Mouse (Mus musculus): Measurements from ENCODE around the gene Btnl10. TPM values are rescaled to one million over a fixed set of nuclear protein-coding genes. Genes with fewer than 3 reads are reported as not detected.

Gene Btnl10
- polyA plus RNA-seq, 2 experiments: 0.05 TPM; not detected in 1

DNA sequence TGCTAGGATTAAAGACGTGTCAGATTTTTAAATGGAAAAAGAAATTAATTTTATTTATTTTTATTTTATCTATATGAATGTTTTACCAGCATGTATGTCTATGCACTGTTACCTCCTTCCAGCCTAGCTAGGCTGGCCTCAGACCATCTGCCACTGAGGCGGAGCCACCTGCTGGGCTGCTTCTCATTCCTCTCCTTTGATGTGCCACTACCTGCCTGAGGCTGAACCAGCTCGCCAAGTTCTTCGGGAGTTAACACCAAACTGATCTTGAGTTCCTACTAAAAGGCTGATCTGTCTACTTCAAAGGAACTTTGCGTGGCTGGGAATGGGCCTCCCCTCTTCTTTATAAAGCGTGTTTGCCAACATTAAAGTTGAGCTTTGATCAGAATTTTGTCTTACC lies 23.3 kb upstream of the Btnl10 start:
- peaks cover 72% of the 10 kb centered on the region for H3K36me3 ChIP-seq (ENCODE audit: control insufficient read depth, insufficient read depth, low read length)
- no peaks in the 10 kb centered on the region for H3K27me3 ChIP-seq (ENCODE audit: control insufficient read depth, insufficient read depth, low read length)
- no peak for TF ChIP-seq POLR2A (IDR thresholded peaks at IDR 0.05; ENCODE audit: borderline replicate concordance, extremely low read depth, insufficient read depth, insufficient read length)
- no peaks in the 10 kb centered on the region for H3K9me3 ChIP-seq (ENCODE audit: control insufficient read depth, low read length)
- no peak overlapping the region for H3K4me3 ChIP-seq (replicated peaks; ENCODE audit: low read length)
- H3K27ac ChIP-seq (replicated peaks; ENCODE audit: low read depth, low read length): no peak overlapping the region
- H3K4me2 ChIP-seq (replicated peaks; ENCODE audit: low read depth, low read length, severe bottlenecking): no peak overlapping the region
- ATAC-seq (ENCODE audit: low FRiP score, low read depth) (no peak), DNase-seq (ENCODE audit: low spot score) (peak; percentile 17)
- WGBS: 46% methylated on average over 6 of the region's 6 CpGs
- no peaks in the 10 kb centered on the region for H3K4me1 ChIP-seq (ENCODE audit: control insufficient read depth, insufficient read depth, low read length)
- H3K9ac ChIP-seq (ENCODE audit: low read depth, low read length, severe bottlenecking): no peak overlapping the region

DNA sequence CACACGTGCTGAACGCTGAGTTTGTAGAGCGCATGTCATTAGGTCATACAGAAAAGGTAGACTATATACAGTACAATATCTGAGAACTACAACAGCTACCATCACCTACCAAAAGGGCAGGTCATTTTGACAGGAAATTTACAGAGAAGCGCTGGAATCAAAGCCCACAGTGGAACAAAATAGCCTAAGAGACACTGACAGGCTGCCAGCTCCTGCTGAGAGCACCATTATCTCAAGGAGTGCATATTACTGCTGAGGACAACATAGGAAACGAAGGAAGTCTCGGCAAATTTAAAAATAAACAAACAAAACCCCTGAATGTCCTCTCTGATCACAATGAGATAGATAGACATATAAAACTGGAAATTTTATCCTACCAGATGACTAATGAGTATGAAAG lies 20.2 kb upstream of the Btnl10 start:
- no peak for TF ChIP-seq POLR2A (IDR thresholded peaks at IDR 0.05; ENCODE audit: borderline replicate concordance, extremely low read depth, insufficient read depth, insufficient read length)
- H3K27me3 ChIP-seq (ENCODE audit: control insufficient read depth, insufficient read depth, low read length): no peaks in the 10 kb centered on the region
- H3K4me1 ChIP-seq (ENCODE audit: control insufficient read depth, insufficient read depth, low read length): no peaks in the 10 kb centered on the region
- H3K27ac ChIP-seq (replicated peaks; ENCODE audit: low read depth, low read length): no peak overlapping the region
- DNase-seq (ENCODE audit: low spot score) (no peak), ATAC-seq (ENCODE audit: low FRiP score, low read depth) (no peak)
- H3K9me3 ChIP-seq (ENCODE audit: control insufficient read depth, low read length): no peaks in the 10 kb centered on the region
- H3K4me3 ChIP-seq (replicated peaks; ENCODE audit: low read length): no peak overlapping the region
- WGBS: 89% methylated on average over 6 of the region's 6 CpGs
- no peak overlapping the region for H3K9ac ChIP-seq (ENCODE audit: low read depth, low read length, severe bottlenecking)
- H3K36me3 ChIP-seq (ENCODE audit: control insufficient read depth, insufficient read depth, low read length): peaks cover 69% of the 10 kb centered on the region
- H3K4me2 ChIP-seq (replicated peaks; ENCODE audit: low read depth, low read length, severe bottlenecking): no peak overlapping the region

DNA sequence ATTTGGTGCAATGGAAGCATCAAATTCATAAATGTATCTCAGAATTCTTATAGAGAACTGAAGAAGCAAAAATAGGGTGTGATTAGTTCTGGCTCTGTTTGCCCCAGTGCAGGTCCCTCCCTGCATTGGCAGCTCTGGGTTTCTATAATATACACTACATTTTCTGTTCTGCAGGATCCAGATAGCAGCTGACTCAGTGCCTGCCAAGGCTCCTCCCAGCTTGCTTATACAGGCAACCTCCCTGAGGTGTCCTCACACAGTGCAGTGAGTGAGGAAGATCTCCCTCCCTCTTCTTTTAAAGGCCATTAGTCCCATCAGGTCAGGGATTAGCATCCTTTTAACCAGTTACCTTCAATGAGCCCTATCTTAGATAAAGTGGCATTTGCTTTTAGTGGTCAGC lies 16.6 kb upstream of the Btnl10 start:
- Histone ChIP-seq H3K36me3 (ENCODE audit: control insufficient read depth, insufficient read depth, low read length) (peaks cover 50% of the 10 kb centered on the region), H3K4me3 (replicated peaks; ENCODE audit: low read length) (no peak overlapping the region), H3K4me1 (ENCODE audit: control insufficient read depth, insufficient read depth, low read length) (peaks cover 9% of the 10 kb centered on the region), H3K4me2 (replicated peaks; ENCODE audit: low read depth, low read length, severe bottlenecking) (no peak overlapping the region), H3K27ac (replicated peaks; ENCODE audit: low read depth, low read length) (no peak overlapping the region), H3K9ac (ENCODE audit: low read depth, low read length, severe bottlenecking) (no peak overlapping the region), H3K27me3 (ENCODE audit: control insufficient read depth, insufficient read depth, low read length) (no peaks in the 10 kb centered on the region), H3K9me3 (ENCODE audit: control insufficient read depth, low read length) (no peaks in the 10 kb centered on the region)
- ATAC-seq (ENCODE audit: low FRiP score, low read depth) (no peak), DNase-seq (ENCODE audit: low spot score) (no peak)
- no peak for TF ChIP-seq POLR2A (IDR thresholded peaks at IDR 0.05; ENCODE audit: borderline replicate concordance, extremely low read depth, insufficient read depth, insufficient read length)

DNA sequence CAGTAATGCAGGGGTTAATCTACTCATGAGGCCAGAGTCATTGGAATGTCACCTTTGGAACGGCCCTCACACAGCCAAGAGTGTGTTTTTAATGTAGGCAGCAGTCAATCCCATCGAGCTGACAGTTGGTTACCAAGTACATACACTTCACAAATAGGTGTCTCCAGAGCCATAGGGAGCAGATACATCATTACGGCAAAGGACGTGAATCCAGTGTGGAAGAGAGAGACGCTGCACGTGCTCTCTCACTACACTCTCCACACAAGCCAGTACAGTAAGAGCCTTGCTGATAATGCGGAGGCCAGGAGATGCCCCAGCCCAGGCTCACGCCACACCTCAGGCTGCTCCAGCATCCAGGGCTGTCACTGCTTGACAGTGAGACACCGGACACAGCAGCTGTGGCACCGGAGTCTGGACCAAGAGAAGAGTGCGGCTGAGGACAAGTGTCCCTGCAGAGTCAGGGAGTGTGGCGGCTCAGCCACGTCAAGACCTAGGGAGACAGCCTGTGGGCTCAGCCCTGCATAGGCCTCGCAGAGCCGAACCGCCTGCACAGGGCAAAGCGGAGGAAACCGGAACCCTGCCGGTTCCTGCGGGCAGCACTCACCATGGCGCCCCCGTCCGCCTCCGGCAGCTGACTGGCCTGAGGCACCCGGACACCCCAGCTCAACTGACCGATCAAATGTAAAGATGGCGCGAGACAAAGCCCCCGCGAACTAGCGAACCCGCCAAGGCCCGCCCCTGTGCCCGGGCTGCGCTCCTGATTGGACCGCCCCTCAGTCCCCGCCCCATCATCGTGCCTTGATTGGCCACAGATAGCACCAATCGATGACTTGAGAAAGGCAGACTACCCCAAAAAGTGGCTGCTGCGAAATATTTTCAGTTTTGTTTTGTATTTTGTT lies 13.9 kb upstream of the Btnl10 start, which contains the start of gene Zfp39:
Zfp39 (minus strand) TSS at position 715 of the 899 bp plus-strand sequence.
- H3K9me3 ChIP-seq (ENCODE audit: control insufficient read depth, low read length): no peaks in the 10 kb centered on the region
- under 1% methylated on average over 40 of the region's 40 CpGs for WGBS
- peak within 1 kb of the TSS; percentile 87 for H3K9ac ChIP-seq (ENCODE audit: low read depth, low read length, severe bottlenecking)
- H3K4me2 ChIP-seq (replicated peaks; ENCODE audit: low read depth, low read length, severe bottlenecking): peak within 1 kb of the TSS; percentile 82
- H3K27ac ChIP-seq (replicated peaks; ENCODE audit: low read depth, low read length): peak within 1 kb of the TSS; percentile 83
- H3K27me3 ChIP-seq (ENCODE audit: control insufficient read depth, insufficient read depth, low read length): no peaks in the 10 kb centered on the region
- H3K4me3 ChIP-seq (replicated peaks; ENCODE audit: low read length): peak within 1 kb of the TSS; percentile 82
- DNase-seq (ENCODE audit: low spot score) (peak; percentile 94), ATAC-seq (ENCODE audit: low FRiP score, low read depth) (peak; percentile 99)
- H3K36me3 ChIP-seq (ENCODE audit: control insufficient read depth, insufficient read depth, low read length): peaks cover 34% of the 10 kb centered on the region
- no peak for TF ChIP-seq POLR2A (IDR thresholded peaks at IDR 0.05; ENCODE audit: borderline replicate concordance, extremely low read depth, insufficient read depth, insufficient read length)
- H3K4me1 ChIP-seq (ENCODE audit: control insufficient read depth, insufficient read depth, low read length): peaks cover 9% of the 10 kb centered on the region

DNA sequence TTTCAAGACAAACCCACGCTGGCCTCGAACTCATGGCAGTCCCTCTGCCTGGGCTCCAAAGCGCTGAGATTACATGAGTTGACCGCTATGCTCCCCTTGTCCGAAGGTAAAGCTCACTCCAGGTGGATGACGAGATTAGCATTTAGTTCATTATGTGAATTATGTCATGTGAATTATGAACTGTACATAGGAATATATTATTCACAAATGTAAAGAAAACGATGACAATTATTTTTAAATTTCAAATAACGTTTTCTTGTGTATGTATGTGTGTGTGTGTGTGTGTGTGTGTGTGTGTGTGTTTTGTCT lies 13.3 kb upstream of the Btnl10 start:
- H3K27ac ChIP-seq (replicated peaks; ENCODE audit: low read depth, low read length): no peak overlapping the region; the same call in 1 of the 2 replicates
- no peaks in the 10 kb centered on the region for H3K9me3 ChIP-seq (ENCODE audit: control insufficient read depth, low read length)
- no peaks in the 10 kb centered on the region for H3K27me3 ChIP-seq (ENCODE audit: control insufficient read depth, insufficient read depth, low read length)
- peaks cover 9% of the 10 kb centered on the region for H3K4me1 ChIP-seq (ENCODE audit: control insufficient read depth, insufficient read depth, low read length)
- ATAC-seq (ENCODE audit: low FRiP score, low read depth) (peak; percentile 1), DNase-seq (ENCODE audit: low spot score) (no peak)
- H3K4me3 ChIP-seq (replicated peaks; ENCODE audit: low read length): peak overlapping the region; percentile 82
- WGBS: 2% methylated on average over 8 of the region's 8 CpGs
- no peak for TF ChIP-seq POLR2A (IDR thresholded peaks at IDR 0.05; ENCODE audit: borderline replicate concordance, extremely low read depth, insufficient read depth, insufficient read length)
- peak overlapping the region; percentile 82 for H3K4me2 ChIP-seq (replicated peaks; ENCODE audit: low read depth, low read length, severe bottlenecking)
- peak overlapping the region; percentile 87 for H3K9ac ChIP-seq (ENCODE audit: low read depth, low read length, severe bottlenecking)
- peaks cover 28% of the 10 kb centered on the region for H3K36me3 ChIP-seq (ENCODE audit: control insufficient read depth, insufficient read depth, low read length)

All from limb, embryonic 14.5 days (tissue).